Mouse (Mus musculus): ENCODE measurements around the gene Clca3a1. TPM values are rescaled to one million over a fixed set of nuclear protein-coding genes. Genes with fewer than 3 reads are reported as not detected.
A peak's percentile ranks its signal among the peaks of the same experiment; 100 is the strongest.

The Clca3a1 gene
- polyA plus RNA-seq, 1 experiment from 2014 or later = 3.9 TPM

GRCm38 (mm10) chr3:144718706-144719087, 42.1 kb downstream of the Clca3a1 start:
- Histone ChIP-seq H3K4me2 (peak overlapping the region; percentile 74), H3K27me3 (no peaks in the 10 kb centered on the region), H3K27ac (replicated peaks) (peak overlapping the region; percentile 100), H3K4me3 (replicated peaks) (peak overlapping the region; percentile 73), H3K4me1 (replicated peaks) (peaks cover 54% of the 10 kb centered on the region), H3K36me3 (replicated peaks) (0 out of 2 replicates have a peak, but pooled peaks cover 6% of the 10 kb centered on the region), H3K9me3 (replicated peaks) (no peaks in the 10 kb centered on the region), H3K9ac (peak overlapping the region; percentile 87)
- no peak for ATAC-seq (ENCODE audit: insufficient read depth)
- 12% methylated on average over 7 of the region's 7 CpGs for WGBS (ENCODE audit: insufficient replicate concordance)

- Histone ChIP-seq H3K36me3 (replicated peaks) (peaks cover 13% of the 10 kb centered on the region), H3K27ac (replicated peaks) (0 out of 2 replicates have a peak overlapping the region, but pooled peaks have one; percentile 2), H3K9me3 (replicated peaks) (no peaks in the 10 kb centered on the region), H3K4me2 (peak overlapping the region; percentile 52), H3K4me1 (replicated peaks) (peaks cover 54% of the 10 kb centered on the region), H3K27me3 (no peaks in the 10 kb centered on the region), H3K9ac (0 out of 2 replicates have a peak overlapping the region, but pooled peaks have one; percentile 3), H3K4me3 (replicated peaks) (peak overlapping the region; percentile 30)
- ATAC-seq (ENCODE audit: insufficient read depth) = no peak
- 79% methylated on average over 6 of the region's 6 CpGs for WGBS (ENCODE audit: insufficient replicate concordance)
Measured at GRCm38 (mm10) chr3:144717835-144718234, 42.9 kb downstream of the Clca3a1 start.

- no peak for ATAC-seq (ENCODE audit: insufficient read depth)
- 76% methylated on average over 3 of the region's 3 CpGs for WGBS (ENCODE audit: insufficient replicate concordance)
- Histone ChIP-seq H3K9me3 (replicated peaks) (no peaks in the 10 kb centered on the region), H3K36me3 (replicated peaks) (peaks cover 20% of the 10 kb centered on the region), H3K4me3 (replicated peaks) (no peak overlapping the region), H3K27me3 (no peaks in the 10 kb centered on the region), H3K4me1 (replicated peaks) (peaks cover 60% of the 10 kb centered on the region), H3K4me2 (peak overlapping the region; percentile 52; the same call in 1 of the 2 replicates), H3K27ac (replicated peaks) (no peak overlapping the region), H3K9ac (no peak overlapping the region)
Measured at GRCm38 (mm10) chr3:144717121-144717520, 43.7 kb downstream of the Clca3a1 start.

GRCm38 (mm10) chr3:144715901-144716300, 44.9 kb downstream of the Clca3a1 start:
- Histone ChIP-seq H3K27ac (replicated peaks) (no peak overlapping the region; the same call in 1 of the 2 replicates), H3K36me3 (replicated peaks) (peaks cover 31% of the 10 kb centered on the region), H3K9ac (no peak overlapping the region), H3K4me3 (replicated peaks) (no peak overlapping the region), H3K4me2 (no peak overlapping the region), H3K27me3 (no peaks in the 10 kb centered on the region), H3K9me3 (replicated peaks) (no peaks in the 10 kb centered on the region), H3K4me1 (replicated peaks) (peaks cover 49% of the 10 kb centered on the region)
- WGBS (ENCODE audit: insufficient replicate concordance) = 49% methylated on average over 9 of the region's 9 CpGs
- ATAC-seq (ENCODE audit: insufficient read depth) = no peak

- Histone ChIP-seq H3K4me2 (no peak overlapping the region), H3K27ac (replicated peaks) (no peak overlapping the region), H3K4me1 (replicated peaks) (peaks cover 44% of the 10 kb centered on the region), H3K9me3 (replicated peaks) (no peaks in the 10 kb centered on the region), H3K9ac (no peak overlapping the region), H3K4me3 (replicated peaks) (no peak overlapping the region), H3K36me3 (replicated peaks) (peaks cover 37% of the 10 kb centered on the region), H3K27me3 (no peaks in the 10 kb centered on the region)
- ATAC-seq (ENCODE audit: insufficient read depth) = no peak
- WGBS (ENCODE audit: insufficient replicate concordance) = 90% methylated on average over 7 of the region's 7 CpGs
Measured at GRCm38 (mm10) chr3:144715033-144715432, 45.7 kb downstream of the Clca3a1 start.

DNA sequence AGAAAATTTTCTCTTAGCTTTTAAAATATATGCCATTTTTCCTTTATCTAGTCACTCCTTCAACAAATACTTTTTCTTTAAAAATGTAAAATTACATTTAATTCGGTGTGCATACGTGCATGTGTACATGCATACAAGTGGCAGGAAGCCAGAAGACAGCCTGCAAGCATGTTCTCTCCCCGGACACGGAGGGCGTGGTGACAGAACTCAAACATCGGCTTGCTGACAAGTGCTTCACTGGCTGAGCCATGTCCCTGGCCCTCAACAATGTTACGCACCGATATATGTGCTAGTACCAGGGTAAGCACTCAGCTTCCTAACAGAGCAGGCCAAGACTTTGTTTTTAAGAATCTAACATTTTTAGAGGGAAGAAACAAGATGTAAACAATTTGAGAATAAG, 46.2 kb downstream of the Clca3a1 start:
- Histone ChIP-seq H3K36me3 (replicated peaks) (peaks cover 41% of the 10 kb centered on the region), H3K27ac (replicated peaks) (no peak overlapping the region), H3K9me3 (replicated peaks) (no peaks in the 10 kb centered on the region), H3K9ac (no peak overlapping the region), H3K27me3 (no peaks in the 10 kb centered on the region), H3K4me2 (no peak overlapping the region), H3K4me1 (replicated peaks) (peaks cover 44% of the 10 kb centered on the region), H3K4me3 (replicated peaks) (no peak overlapping the region)
- ATAC-seq (ENCODE audit: insufficient read depth) = no peak
- WGBS (ENCODE audit: insufficient replicate concordance) = 69% methylated on average over 8 of the region's 8 CpGs

DNA sequence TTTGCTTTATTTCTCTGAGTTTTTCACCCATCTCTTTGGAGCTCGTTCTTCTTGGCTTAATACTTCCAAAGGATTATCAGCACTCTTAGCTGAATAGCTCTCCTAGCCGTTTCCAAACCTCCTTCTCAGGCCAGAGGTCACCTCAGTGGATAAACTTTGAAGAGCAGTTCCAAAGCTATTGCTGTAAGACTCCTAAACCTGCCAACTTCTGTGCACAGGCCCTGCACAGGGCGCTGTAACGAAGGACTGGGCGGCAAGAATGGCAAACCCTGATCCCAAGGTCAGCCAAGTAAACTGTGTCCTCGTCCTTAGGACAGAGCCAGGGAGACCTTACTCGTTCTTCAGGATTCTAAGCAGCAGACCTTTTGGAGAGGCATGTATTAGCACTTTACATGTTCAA, 46.7 kb downstream of the Clca3a1 start:
- H3K36me3 ChIP-seq (replicated peaks) = peaks cover 44% of the 10 kb centered on the region
- WGBS (ENCODE audit: insufficient replicate concordance) = 80% methylated on average over 7 of the region's 7 CpGs
- no peak overlapping the region for H3K4me3 ChIP-seq (replicated peaks)
- no peak for ATAC-seq (ENCODE audit: insufficient read depth)
- no peak overlapping the region for H3K27ac ChIP-seq (replicated peaks)
- peaks cover 44% of the 10 kb centered on the region for H3K4me1 ChIP-seq (replicated peaks)
- H3K27me3 ChIP-seq = no peaks in the 10 kb centered on the region
- H3K9ac ChIP-seq = no peak overlapping the region
- no peaks in the 10 kb centered on the region for H3K9me3 ChIP-seq (replicated peaks)
- H3K4me2 ChIP-seq = no peak overlapping the region

GRCm38 (mm10) chr3:144711607-144712206, 49.1 kb downstream of the Clca3a1 start:
- H3K4me2 ChIP-seq = no peak overlapping the region
- H3K4me3 ChIP-seq (replicated peaks) = no peak overlapping the region
- peaks cover 63% of the 10 kb centered on the region for H3K36me3 ChIP-seq (replicated peaks)
- no peaks in the 10 kb centered on the region for H3K27me3 ChIP-seq
- 64% methylated on average over 6 of the region's 6 CpGs for WGBS (ENCODE audit: insufficient replicate concordance)
- H3K9ac ChIP-seq = no peak overlapping the region
- no peak overlapping the region for H3K27ac ChIP-seq (replicated peaks)
- peaks cover 27% of the 10 kb centered on the region for H3K4me1 ChIP-seq (replicated peaks)
- no peaks in the 10 kb centered on the region for H3K9me3 ChIP-seq (replicated peaks)
- no peak for ATAC-seq (ENCODE audit: insufficient read depth)

GRCm38 (mm10) chr3:144708612-144709011, 52.2 kb downstream of the Clca3a1 start:
- H3K27ac ChIP-seq (replicated peaks) = no peak overlapping the region
- H3K4me1 ChIP-seq (replicated peaks) = peaks cover 6% of the 10 kb centered on the region; the same call in 1 of the 2 replicates
- H3K36me3 ChIP-seq (replicated peaks) = peaks cover 77% of the 10 kb centered on the region
- no peak overlapping the region for H3K9ac ChIP-seq
- H3K9me3 ChIP-seq (replicated peaks) = no peaks in the 10 kb centered on the region
- no peak overlapping the region for H3K4me2 ChIP-seq
- no peak for ATAC-seq (ENCODE audit: insufficient read depth)
- no peak overlapping the region for H3K4me3 ChIP-seq (replicated peaks)
- no peaks in the 10 kb centered on the region for H3K27me3 ChIP-seq
- WGBS (ENCODE audit: insufficient replicate concordance) = 87% methylated on average over 5 of the region's 5 CpGs

- WGBS (ENCODE audit: insufficient replicate concordance) = 68% methylated on average over 6 of the region's 6 CpGs
- Histone ChIP-seq H3K4me2 (no peak overlapping the region; the same call in 1 of the 2 replicates), H3K9ac (no peak overlapping the region), H3K4me1 (replicated peaks) (peaks cover 11% of the 10 kb centered on the region), H3K27ac (replicated peaks) (no peak overlapping the region), H3K27me3 (no peaks in the 10 kb centered on the region), H3K36me3 (replicated peaks) (peaks cover 65% of the 10 kb centered on the region), H3K4me3 (replicated peaks) (no peak overlapping the region), H3K9me3 (replicated peaks) (no peaks in the 10 kb centered on the region)
- ATAC-seq (ENCODE audit: insufficient read depth) = no peak
Measured at GRCm38 (mm10) chr3:144703959-144704358, 56.8 kb downstream of the Clca3a1 start.

GRCm38 (mm10) chr3:144698790-144699433, 61.9 kb downstream of the Clca3a1 start:
- peaks cover 72% of the 10 kb centered on the region for H3K36me3 ChIP-seq (replicated peaks)
- no peak overlapping the region for H3K4me3 ChIP-seq (replicated peaks)
- H3K9ac ChIP-seq = no peak overlapping the region
- no peaks in the 10 kb centered on the region for H3K9me3 ChIP-seq (replicated peaks)
- H3K27ac ChIP-seq (replicated peaks) = peak overlapping the region; percentile 42; the same call in 1 of the 2 replicates
- H3K4me1 ChIP-seq (replicated peaks) = peaks cover 19% of the 10 kb centered on the region
- no peaks in the 10 kb centered on the region for H3K27me3 ChIP-seq
- no peak overlapping the region for H3K4me2 ChIP-seq
- 26% methylated on average over 5 of the region's 5 CpGs for WGBS (ENCODE audit: insufficient replicate concordance)
- no peak for ATAC-seq (ENCODE audit: insufficient read depth)
